Mouse (Mus musculus): ENCODE results near the gene Slc2a5.

The Slc2a5 gene

DNA sequence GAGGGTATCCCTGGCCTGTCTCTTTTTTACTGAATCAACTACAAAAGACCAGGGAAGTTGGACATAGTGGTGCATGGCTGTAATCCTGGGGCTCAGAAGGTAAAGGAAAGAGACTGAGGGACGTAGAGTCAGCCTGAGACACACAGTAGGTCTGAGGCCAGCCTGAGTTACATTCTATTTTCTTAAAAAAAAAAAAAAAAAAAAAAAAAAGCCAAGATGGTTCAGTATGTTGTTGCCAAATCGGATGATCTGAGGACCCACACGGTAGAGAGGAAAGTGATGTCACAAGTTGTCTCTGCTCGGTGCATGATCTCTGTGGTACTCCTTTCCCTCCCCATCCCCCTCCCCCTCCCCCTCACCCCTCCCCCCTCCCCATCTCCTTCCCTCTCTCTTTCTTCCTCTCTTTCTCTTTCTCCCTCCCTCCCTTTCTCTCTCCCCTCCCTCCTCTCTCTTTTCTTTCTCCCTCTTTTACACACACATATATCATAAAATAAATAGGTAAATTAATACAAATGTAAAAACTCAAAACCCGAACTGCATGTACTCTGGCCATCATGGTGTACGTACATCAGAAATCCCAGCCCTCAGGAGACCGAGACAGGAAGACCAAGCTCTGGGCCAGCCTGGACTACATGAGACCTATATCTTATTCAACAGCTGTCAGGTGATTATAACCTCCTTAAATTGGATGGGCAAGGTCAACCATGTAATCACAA, 18.4 kb downstream of the Slc2a5 start:
- in situ Hi-C loops (cut with MboI; ENCODE audit: low sequenced_read_pairs), result no loop called here

DNA sequence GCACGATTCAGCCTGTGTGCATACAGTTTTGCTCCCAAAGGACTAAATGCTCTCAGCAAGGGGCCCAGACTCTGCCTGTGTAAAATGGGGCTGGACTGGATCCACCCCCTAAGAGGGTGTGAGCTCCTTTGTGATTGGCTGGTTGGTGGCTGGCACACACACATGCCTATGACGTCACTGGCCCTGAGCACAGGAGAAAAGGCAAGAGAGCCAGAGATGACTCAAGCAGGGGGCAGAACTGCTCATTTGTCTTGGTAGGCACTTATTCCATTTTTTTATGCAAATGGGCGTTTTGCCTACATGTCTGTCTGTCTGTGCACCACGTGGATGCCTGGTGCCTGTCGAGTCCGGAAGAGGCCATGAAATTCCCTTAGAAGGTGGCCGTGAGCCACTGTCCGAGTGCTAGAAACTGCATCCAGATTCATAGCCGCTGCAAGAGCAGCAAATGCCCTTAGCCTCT, 19.0 kb downstream of the Slc2a5 start:
- in situ Hi-C loops (cut with MboI; ENCODE audit: low sequenced_read_pairs), result no loop called here

DNA sequence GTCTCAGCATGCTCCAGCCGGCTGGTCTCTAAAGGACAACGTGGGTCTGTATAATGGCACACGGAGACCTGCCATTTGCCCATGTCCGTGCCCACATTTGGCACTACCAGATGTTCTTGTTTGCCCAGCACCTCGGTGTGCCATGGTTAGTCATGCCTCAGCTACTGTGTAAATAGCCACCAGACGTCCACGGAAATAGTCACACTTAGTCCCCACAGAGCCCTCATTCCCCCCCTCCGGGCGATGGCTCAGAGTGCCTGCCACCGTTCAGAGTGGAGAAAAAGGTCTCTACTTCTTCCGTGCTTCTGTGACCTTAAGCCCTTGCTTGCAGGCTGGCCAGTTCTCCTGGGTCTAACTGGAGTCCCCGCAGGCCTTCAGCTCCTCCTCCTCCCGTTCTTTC, 20.0 kb downstream of the Slc2a5 start:
- in situ Hi-C loops (cut with MboI; ENCODE audit: low sequenced_read_pairs), result no loop called here

DNA sequence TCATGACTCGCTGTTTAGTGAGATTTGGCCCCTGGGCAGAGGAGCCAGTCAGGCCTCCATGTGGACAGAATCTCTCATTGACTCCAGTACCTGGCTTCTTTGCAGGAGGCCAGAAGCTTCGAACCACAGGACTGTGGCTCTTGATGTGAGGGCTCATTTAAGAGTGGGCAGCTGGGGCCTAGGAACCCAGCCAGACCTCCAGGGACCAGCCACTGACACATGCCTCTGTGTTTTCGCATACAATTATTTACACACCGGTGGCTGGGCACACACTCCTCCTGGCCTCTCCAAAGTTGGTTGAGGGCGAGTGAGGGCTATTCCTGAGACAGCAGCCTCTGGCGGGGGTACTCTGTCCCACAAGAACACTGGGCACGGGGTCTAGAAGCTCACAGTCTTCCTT, 21.3 kb downstream of the Slc2a5 start:
- in situ Hi-C loops (cut with MboI; ENCODE audit: low sequenced_read_pairs), result no loop called here

DNA sequence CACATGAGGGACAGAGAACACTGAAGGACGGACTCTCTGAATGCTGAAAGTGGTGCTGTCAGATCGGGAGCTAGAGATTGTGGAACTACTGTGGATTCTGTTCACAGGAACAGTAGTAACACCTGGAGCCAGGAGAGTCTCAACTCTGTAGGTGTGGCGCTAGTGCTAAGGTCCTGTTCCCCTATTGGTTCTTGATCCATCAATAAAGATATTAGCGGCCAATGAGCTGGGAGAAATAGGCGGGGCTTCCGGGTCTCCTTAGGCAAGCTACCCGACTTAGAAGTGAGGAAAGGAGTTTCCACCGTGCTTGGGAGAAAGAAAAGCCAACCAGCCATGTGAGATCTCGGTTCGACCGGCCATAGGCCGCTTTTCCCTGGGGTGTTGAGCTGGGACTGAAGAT, 25.2 kb downstream of the Slc2a5 start:
- in situ Hi-C loops (cut with MboI; ENCODE audit: low sequenced_read_pairs), result no loop called here

DNA sequence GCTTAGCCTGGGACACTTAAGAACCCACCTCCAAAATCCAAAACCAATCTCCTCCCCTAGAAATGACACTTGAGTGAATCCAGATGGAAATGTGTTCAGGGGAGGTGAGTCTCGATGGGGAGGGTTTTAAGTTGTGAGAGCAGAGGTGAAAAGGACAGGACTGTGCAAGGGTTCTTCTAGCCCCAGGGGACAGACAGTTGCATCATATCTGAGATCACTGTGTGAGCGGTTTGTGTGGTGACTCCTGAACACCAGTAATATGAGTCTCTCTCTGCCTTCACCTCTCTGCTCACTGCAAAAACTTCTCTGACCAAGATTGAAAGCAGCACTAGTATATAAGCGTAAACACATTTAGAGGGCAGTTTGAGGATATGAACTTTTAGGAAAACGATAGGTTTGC, 27.2 kb downstream of the Slc2a5 start:
- in situ Hi-C loops (cut with MboI; ENCODE audit: low sequenced_read_pairs), result no loop called here

DNA sequence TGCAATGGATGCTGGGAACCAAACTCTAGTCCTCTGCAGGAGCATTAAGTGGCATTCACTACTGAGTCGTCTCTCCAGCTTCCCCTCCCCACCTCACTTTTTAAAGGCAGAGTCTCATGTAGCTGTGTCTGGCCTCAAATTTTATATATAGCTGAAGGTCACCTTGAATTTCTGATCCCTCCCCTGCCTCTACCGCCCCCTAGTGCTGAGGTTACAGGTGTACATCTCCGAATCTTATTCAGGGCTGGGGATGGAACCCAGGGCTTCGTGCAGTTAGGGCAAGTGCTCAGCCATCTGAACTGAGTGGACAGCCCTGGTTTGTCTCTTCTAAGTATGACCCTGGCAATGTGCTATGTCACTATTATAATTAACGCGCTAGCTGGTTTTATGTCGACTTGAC, 32.0 kb downstream of the Slc2a5 start:
- in situ Hi-C loops (cut with MboI; ENCODE audit: low sequenced_read_pairs), result no loop called here

DNA sequence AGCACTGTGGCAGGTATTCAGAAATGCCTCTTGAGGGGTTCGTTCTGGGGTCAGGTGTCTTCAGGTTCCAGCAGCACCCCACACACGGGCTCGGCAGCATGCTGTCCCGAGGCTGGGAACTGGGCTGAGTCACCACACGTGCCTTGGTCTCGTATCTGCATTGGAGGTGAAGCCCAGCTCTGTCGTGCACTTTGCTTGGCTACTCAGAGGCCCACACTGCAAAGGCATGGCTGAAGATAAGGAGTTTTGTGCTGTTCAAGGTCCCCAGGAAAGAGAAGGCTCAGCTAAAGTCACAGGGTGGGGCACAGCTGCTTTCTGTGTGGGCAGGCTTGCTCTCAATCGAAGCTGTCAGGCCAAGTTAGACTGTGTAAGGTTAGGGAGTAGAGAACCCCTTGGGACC, 33.4 kb downstream of the Slc2a5 start:
- in situ Hi-C loops (cut with MboI; ENCODE audit: low sequenced_read_pairs), result no loop called here

DNA sequence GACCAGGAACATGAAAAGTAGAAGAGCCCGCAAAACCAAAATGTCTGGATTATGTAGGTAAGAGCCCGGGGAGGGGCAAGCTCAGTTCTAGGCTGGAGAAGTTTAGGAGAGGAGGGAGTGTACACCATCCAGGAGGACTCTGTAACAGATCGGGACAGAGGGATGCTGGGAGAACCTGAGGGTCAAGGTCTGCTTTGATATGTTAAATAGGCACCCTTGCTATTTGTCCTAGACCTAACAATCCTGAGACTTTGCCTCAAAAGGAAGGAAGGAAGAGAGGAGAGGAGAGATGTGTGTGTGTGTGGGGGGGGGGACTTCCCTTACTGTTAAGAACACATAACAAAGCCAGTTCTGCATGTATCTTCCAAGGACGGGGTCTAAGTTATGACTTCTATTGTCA, 36.2 kb downstream of the Slc2a5 start:
- in situ Hi-C loops (cut with MboI; ENCODE audit: low sequenced_read_pairs), result no loop called here

DNA sequence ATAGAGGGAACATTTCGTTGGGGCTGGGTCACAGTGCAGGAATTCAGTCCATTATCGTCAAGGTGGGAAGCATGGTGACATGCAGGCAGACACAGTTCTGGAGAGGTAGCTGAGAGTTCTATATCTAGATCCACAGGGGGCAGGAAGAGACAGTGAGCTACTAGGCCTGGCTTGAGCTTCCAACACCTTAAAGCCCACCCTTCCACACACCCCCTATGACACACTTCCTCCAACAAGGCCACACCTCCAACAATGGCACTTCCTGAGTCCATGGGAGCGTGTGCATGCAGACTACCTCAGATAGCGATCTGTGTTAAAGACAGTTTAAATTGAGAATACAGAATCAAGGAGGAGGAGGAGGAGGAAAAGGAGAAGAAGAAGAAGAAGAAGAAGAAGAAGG, 36.6 kb downstream of the Slc2a5 start:
- in situ Hi-C loops (cut with MboI; ENCODE audit: low sequenced_read_pairs), result no loop called here

DNA sequence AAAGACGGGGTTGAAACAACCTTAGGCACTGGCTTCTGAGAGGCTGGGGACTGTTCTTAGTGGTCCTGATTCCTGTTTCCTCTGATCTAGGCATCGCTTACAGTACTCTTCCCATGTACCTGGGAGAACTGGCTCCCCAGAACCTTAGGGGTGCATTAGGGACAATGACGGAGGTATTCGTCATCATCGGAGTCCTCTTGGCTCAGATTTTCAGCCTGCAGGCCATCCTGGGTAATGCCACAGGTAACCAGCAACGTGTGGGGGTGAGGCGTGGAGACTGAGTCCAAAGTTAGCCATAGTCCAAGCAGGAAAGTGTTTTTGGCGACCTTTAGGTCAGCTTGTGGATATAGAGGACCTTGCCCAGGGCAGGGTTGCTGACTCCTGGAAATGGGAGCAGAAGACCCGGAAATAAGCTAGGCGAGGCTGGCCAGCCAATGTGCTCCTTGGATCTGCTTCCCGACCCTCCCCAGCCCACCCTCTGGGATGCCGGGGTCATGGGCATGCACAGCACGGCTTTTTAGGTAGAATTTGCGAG, 38.3 kb downstream of the Slc2a5 start:
- in situ Hi-C loops (cut with MboI; ENCODE audit: low sequenced_read_pairs), result no loop called here

DNA sequence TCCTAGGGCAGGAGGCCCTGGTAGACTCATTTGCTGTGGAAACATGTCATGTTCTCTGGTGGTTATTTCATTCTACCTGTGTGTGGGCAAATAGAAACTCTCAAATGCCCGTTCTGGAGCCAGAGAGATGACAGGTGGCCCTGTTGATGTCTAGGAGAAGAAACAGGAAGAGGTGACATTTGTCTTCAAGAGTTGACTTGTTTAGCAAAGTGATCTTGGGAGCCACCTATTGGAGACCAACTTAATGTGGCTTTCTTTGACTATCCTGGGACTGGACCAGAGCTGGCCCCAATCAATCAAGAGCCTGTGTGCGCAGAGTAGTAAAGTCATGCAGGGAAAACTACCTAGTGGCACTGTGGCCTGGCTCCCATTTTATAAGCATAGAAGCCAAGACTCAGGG, 40.4 kb downstream of the Slc2a5 start:
- in situ Hi-C loops (cut with MboI; ENCODE audit: low sequenced_read_pairs), result no loop called here

DNA sequence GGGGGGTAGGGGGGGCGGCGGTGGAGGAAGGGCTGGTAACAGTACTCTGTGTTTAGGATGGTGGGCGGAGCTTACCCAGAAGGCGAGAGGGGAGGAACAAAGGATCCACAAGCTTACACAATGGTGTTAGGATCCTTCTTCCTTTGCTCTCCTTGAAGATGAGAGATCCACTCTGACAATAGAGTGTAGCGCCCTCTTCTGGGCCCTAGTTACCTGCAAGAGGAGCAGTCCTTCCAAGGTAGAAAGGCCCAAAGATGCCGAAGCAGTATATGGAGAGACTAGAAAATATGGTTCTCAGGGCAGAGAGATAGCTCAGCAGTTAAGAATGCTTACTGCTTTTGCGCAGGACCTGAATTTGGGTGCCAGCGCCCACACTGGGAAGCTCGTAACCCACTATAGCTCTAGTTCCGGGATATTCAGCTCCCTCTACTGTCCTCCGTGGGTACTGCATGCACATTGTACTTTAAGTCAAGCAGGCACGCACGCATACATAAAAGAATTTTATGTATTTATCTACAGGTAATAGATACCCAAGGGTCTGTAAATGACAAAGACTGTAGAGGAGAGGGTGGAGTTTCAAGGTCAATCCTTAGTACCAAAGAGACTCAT, 43.6 kb downstream of the Slc2a5 start:
- in situ Hi-C loops (cut with MboI; ENCODE audit: low sequenced_read_pairs), result no loop called here

DNA sequence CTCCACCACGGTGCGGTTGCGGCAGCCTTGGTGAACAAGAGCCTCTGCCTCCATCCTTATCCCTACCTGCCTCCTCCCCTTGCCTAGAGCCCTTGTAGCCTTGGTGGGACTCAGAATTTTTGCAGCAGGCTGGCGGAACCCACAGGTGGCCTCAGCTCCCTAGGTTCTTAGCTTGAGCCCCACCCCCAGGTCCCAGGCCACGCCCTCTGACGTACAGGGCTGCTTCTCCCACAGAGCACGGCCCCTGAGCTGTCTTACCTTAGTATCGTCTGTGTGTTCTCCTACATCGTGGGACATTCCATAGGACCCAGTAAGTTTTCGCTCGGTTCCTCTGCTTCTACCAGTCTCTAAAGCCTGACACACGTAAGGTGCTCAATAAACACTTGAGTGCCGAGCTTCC, 45.8 kb downstream of the Slc2a5 start:
- in situ Hi-C loops (cut with MboI; ENCODE audit: low sequenced_read_pairs), result no loop called here

DNA sequence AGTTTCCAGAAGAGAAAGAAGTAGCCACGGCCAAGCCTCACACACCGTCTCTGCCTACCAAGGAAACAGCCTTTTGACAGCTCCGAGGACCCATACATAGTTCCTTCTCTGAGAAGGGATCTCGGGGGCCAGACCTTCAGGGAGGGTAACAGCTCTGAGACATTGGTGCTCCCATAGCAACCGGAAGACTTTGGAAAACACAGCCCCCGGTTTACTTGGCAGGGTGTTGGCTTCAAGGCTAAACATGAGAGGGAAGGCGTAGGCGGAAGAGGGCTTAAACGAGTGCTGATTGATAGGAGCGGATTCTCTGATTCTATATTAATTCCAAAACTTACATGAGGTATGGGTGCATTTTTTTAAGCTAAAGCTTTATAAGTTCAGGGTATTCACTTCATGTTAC, 49.3 kb downstream of the Slc2a5 start:
- in situ Hi-C loops (cut with MboI; ENCODE audit: low sequenced_read_pairs), result no loop called here

DNA sequence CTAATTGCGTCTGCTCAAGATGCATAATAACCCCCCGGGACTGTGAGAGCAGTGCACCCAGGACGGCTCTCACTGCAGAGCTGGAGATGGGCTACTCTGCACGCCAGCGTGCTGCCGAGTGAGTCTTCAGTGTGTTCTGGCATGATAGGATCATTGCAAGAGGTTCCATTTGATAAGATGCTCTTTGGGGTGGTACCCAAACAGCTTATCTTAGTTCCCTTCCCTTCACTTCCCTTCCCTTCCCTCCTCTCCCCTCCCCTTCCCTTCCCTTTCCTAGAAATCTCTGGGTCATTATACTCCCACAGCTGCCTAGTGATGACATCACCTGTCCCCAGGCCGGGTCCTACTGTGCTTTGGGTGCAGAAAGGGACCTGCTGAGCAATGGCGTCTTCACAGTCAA, 53.0 kb downstream of the Slc2a5 start:
- in situ Hi-C loops (cut with MboI; ENCODE audit: low sequenced_read_pairs), result no loop called here

DNA sequence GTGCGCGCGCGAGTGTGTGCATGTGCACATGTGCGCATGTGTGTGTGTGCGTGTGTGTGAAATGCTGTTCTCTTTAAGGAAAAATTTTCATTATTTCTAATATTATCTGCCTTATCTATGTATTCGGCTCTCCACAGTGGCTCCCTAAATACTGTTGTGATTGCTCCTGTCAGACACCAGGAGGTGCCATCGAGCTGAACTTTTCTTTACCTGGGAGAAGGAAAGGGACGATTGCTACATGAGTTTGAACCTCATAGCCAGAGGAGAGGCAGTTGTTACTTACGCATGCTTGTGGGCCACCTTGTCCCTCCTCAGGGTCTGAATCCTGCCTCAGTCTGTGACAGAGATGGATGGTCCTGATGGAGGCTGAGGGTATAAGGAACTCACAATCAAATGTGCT, 54.2 kb downstream of the Slc2a5 start:
- in situ Hi-C loops (cut with MboI; ENCODE audit: low sequenced_read_pairs), result no loop called here

DNA sequence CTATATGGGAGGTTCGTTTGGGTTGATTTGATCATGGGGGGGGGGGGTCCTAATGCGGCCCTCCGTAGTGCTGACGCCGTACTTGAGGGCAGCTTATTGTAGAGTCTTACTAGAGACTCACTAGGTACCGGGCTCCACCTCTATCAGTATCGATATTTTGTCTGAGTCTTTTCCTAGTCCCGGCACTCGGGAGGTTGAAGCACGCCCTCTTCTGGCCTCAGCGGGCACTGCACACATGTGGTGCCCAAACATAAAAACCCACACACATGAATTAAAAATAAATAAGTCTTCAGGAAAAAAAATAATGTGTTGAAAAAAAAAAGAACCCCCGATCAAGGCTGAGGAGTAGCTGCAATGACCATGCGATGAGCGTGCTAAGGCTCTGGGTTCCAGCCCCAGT, 54.9 kb downstream of the Slc2a5 start:
- in situ Hi-C loops (cut with MboI; ENCODE audit: low sequenced_read_pairs), result no loop called here

DNA sequence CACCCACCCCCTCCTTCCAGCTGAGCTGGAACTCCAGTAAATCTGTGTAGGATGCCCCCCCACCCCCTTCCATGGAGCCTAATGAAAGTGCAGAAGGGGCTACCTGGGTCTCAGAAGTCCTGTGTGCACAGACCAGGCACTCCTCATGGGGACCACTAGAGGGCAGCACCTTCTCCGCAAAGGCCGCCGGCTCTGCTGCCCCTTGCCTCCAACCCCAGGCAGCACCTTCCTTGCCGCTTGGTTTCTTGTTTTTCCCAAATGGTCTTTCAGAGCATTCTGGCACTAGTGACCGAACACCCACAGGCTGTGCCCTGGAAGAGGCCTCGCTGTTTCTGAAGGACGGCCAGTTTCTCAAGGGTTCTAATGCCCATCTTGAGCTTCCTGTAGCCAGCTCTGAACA, 57.5 kb downstream of the Slc2a5 start:
- in situ Hi-C loops (cut with MboI; ENCODE audit: low sequenced_read_pairs), result no loop called here

DNA sequence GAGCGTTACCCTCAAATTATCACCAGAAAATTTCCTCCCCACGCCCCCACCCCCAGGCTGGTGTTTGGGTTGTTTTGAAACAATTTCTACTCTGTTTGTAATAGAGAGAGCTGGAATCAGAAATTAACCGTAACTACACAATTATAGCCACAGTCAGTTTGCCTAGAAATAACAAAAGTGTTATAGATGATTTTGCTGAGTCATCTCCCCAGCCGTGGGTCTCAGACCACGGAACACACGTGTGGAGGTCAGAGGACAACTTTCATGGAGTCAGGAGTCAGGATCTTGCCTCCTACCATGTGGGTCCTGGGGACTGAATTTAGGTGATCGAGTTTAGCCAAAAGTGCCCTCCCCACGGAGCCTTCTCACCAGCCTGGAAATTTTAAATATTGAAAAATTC, 58.0 kb downstream of the Slc2a5 start:
- in situ Hi-C loops (cut with MboI; ENCODE audit: low sequenced_read_pairs), result no loop called here

DNA sequence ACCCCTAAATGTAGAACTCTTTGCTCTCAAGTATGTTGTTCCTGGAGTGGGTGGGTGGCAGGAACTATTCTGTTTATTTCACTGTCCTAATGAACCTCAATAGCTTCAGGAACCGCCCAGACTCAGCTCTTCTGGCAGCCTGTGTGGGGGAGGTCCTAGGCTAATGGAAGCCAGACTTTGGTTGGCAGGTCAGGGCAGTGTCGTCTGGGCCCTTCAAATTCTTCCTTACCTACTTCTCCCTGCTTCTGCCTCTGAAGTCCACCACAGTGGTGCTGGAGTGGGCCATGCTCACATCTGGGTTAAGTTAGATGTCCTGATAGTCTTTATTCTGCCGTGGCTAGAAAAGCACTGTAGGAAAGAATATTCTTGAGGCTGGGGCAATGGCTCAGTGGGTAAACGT, 59.0 kb downstream of the Slc2a5 start:
- in situ Hi-C loops (cut with MboI; ENCODE audit: low sequenced_read_pairs), result no loop called here

DNA sequence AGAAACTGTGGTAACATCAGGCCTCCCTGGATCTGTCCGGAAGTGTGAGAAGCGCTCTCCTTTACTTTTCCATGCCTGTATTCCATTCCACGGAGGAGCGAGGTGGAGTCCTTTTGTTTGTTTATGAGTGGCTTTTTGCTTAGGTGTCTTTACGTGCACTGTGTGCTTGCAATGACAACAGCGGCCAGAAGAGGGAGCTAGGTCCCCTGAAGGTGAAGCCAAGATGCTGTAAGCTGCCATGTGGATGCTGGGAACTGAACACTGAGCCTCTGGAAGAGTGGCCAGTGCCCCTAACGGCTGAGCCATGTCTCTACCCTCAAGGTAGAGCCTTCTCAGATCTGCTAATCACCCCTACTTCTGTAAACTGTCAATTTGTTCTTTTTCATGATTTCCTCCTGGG, 62.2 kb downstream of the Slc2a5 start:
- in situ Hi-C loops (cut with MboI; ENCODE audit: low sequenced_read_pairs), result no loop called here

DNA sequence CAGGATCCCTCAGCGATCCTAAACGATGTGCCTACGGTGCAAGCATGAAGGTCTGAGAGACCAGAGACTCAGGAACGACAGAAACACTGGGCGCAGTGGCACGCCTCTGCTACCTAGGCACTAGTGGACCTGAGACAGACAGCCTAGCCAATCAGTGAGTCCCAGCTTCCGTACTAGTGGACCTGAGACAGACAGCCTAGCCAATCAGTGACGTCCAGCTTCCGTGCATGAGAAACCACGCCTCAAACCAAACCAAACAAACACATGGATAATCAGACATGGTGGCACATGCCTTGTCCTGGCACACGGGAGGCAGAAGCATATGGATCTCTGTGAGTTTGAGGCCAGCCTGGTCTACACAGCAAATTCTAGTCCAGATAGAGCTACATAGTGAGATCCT, 69.2 kb downstream of the Slc2a5 start:
- in situ Hi-C loops (cut with MboI; ENCODE audit: low sequenced_read_pairs), result no loop called here

Measured in CH12F3 (cell line).